11 mouse cellular contexts compared by ENCODE assay signal in genomic region chr10:120420971-120421629, GRCm38 (mm10). TPM values are rescaled to one million over a fixed set of nuclear protein-coding genes. Genes with fewer than 3 reads are reported as not detected.
DNase-seq lines count a peak whose midpoint lies in the region; ATAC-seq lines count a peak whose summit lies in the region.
"Had no signal": no experiment of that assay in that cellular context is flagged by ENCODE, and none has a peak within 500 bp of the region (broad histone marks: within the 10 kb centered on the region; RNA-seq: fewer than 3 reads in every experiment).

No protein-coding gene starts in this region.

- no peak overlapping the region for H3K4me3 ChIP-seq in forebrain, embryonic 12.5 days (replicated peaks)
- H3K4me3 ChIP-seq in forebrain, embryonic 11.5 days (ENCODE audit: low read depth, low read length): no peak overlapping the region
- H3K4me3 ChIP-seq in embryonic facial prominence, embryonic 14.5 days (ENCODE audit: low read depth, low read length): no peak overlapping the region
- no peak overlapping the region for H3K4me3 ChIP-seq in limb, embryonic 15.5 days

- no peaks in the 10 kb centered on the region for H3K36me3 ChIP-seq in forebrain, embryonic 12.5 days (replicated peaks)
- H3K36me3 ChIP-seq in forebrain, embryonic 11.5 days (ENCODE audit: control insufficient read depth, insufficient read depth, low read length): no peaks in the 10 kb centered on the region; the same call in 1 of the 2 replicates
- H3K36me3 ChIP-seq in embryonic facial prominence, embryonic 14.5 days (ENCODE audit: control insufficient read depth, insufficient read depth, low read length): 0 out of 2 replicates have a peak, but pooled peaks cover 6% of the 10 kb centered on the region
- H3K36me3 ChIP-seq in limb, embryonic 15.5 days: no peaks in the 10 kb centered on the region

- 0 out of 2 replicates have a peak overlapping the region, but pooled peaks have one; percentile 9 for H3K27ac ChIP-seq in forebrain, embryonic 12.5 days
- no peak overlapping the region for H3K27ac ChIP-seq in forebrain, embryonic 11.5 days (ENCODE audit: low read depth, low read length)
- peak overlapping the region; percentile 48 for H3K27ac ChIP-seq in embryonic facial prominence, embryonic 14.5 days (replicated peaks; ENCODE audit: low read depth, low read length)
- H3K27ac ChIP-seq in limb, embryonic 15.5 days: peak overlapping the region; percentile 23; the same call in 1 of the 2 replicates

- no peaks in the 10 kb centered on the region for H3K27me3 ChIP-seq in forebrain, embryonic 12.5 days
- no peaks in the 10 kb centered on the region for H3K27me3 ChIP-seq in forebrain, embryonic 11.5 days (ENCODE audit: control insufficient read depth, insufficient read depth, low read length)
- H3K27me3 ChIP-seq in embryonic facial prominence, embryonic 14.5 days (replicated peaks; ENCODE audit: control insufficient read depth, insufficient read depth, low read length): no peaks in the 10 kb centered on the region
- no peaks in the 10 kb centered on the region for H3K27me3 ChIP-seq in limb, embryonic 15.5 days

- no peak overlapping the region for H3K4me2 ChIP-seq in forebrain, embryonic 12.5 days
- H3K4me2 ChIP-seq in forebrain, embryonic 11.5 days (ENCODE audit: low read depth, low read length, severe bottlenecking): no peak overlapping the region
- H3K4me2 ChIP-seq in embryonic facial prominence, embryonic 14.5 days (ENCODE audit: low read depth, low read length): no peak overlapping the region
- H3K4me2 ChIP-seq in limb, embryonic 15.5 days: no peak overlapping the region

- peaks cover 78% of the 10 kb centered on the region for H3K4me1 ChIP-seq in forebrain, embryonic 12.5 days
- H3K4me1 ChIP-seq in forebrain, embryonic 11.5 days (replicated peaks; ENCODE audit: control insufficient read depth, insufficient read depth, low read length): peaks cover 42% of the 10 kb centered on the region
- H3K4me1 ChIP-seq in embryonic facial prominence, embryonic 14.5 days (ENCODE audit: control insufficient read depth, insufficient read depth, low read length): peaks cover 58% of the 10 kb centered on the region
- peaks cover 66% of the 10 kb centered on the region for H3K4me1 ChIP-seq in limb, embryonic 15.5 days

- no peak overlapping the region for H3K9ac ChIP-seq in forebrain, embryonic 12.5 days
- H3K9ac ChIP-seq in forebrain, embryonic 11.5 days (ENCODE audit: low read length): no peak overlapping the region
- H3K9ac ChIP-seq in embryonic facial prominence, embryonic 14.5 days (ENCODE audit: low read depth, low read length): no peak overlapping the region
- H3K9ac ChIP-seq in limb, embryonic 15.5 days: no peak overlapping the region

- ATAC-seq in forebrain, embryonic 12.5 days (ENCODE audit: low FRiP score): no peak
- no peak for ATAC-seq in forebrain, embryonic 11.5 days (replicated peaks; ENCODE audit: low FRiP score)
- ATAC-seq in embryonic facial prominence, embryonic 14.5 days (ENCODE audit: low read depth): no peak
- no peak for ATAC-seq in limb, embryonic 15.5 days (ENCODE audit: insufficient number of reproducible peaks, low FRiP score, low TSS enrichment, low read depth)
- ATAC-seq: inflammation-experienced regulatory T-cells, adult 6 months had no signal

- no peak for DNase-seq in forebrain, embryonic 11.5 days (ENCODE audit: low spot score)
- DNase-seq in kidney, postnatal 14 days: peak; percentile 29
- DNase-seq in kidney, adult 8-10 months: no peak
- DNase-seq in embryonic facial prominence, embryonic 14.5 days (ENCODE audit: low spot score): peak; percentile 39
- no peak for DNase-seq in gastrocnemius, adult 8-10 months (ENCODE audit: low spot score in 2 of 2)
- DNase-seq in cerebellum, postnatal 14 days: no peak
- DNase-seq: liver; thymus, adult 2 months had no signal

- 80% methylated on average over 15 of the region's 15 CpGs for WGBS in forebrain, embryonic 12.5 days
- WGBS in forebrain, embryonic 11.5 days: 83% methylated on average over 15 of the region's 15 CpGs
- WGBS in embryonic facial prominence, embryonic 14.5 days: 52% methylated on average over 15 of the region's 15 CpGs
- 30% methylated on average over 15 of the region's 15 CpGs for WGBS in limb, embryonic 15.5 days

- H3K9me3 ChIP-seq in forebrain, embryonic 12.5 days: no peaks in the 10 kb centered on the region
- no peaks in the 10 kb centered on the region for H3K9me3 ChIP-seq in forebrain, embryonic 11.5 days (ENCODE audit: control insufficient read depth, low read length)
- H3K9me3 ChIP-seq in embryonic facial prominence, embryonic 14.5 days (ENCODE audit: control insufficient read depth, low read length): no peaks in the 10 kb centered on the region
- H3K9me3 ChIP-seq in limb, embryonic 15.5 days: no peaks in the 10 kb centered on the region

RNA-seq across cellular contexts. Expression of gene Hmga2, which starts 55.2 kb away (rescaled TPM):
- 48.7 and 48.9 TPM in 2 replicates for polyA plus RNA-seq in forebrain, embryonic 12.5 days (2016; fragmentation: Nextera tagmentation; extraction: Ambion mirVana)
- 84.3 and 91.9 TPM in 2 replicates for polyA plus RNA-seq in forebrain, embryonic 11.5 days (2014; fragmentation: Nextera tagmentation; extraction: Ambion mirVana)
- 11.1 and 18.0 TPM in 2 replicates for polyA plus RNA-seq in embryonic facial prominence, embryonic 14.5 days (2014; fragmentation: Nextera tagmentation; extraction: Ambion mirVana)
- 11.0 and 18.4 TPM in 2 replicates for polyA plus RNA-seq in limb, embryonic 15.5 days (2015; fragmentation: Nextera tagmentation; extraction: Ambion mirVana)
- total RNA-seq in gastrocnemius, adult 8-10 months (2022): under 1 TPM in 3 of 4 experiments, not detected in 1; 0.07 to 0.17 (median 0.08) TPM

Comparison
In these comparisons a context has a peak if more than half of its experiments do, and no peak if none do; other contexts are left out.
1. DNase-seq: peak in kidney, postnatal 14 days (single experiment) and embryonic facial prominence, embryonic 14.5 days (single experiment); none in forebrain, embryonic 11.5 days (single experiment), kidney, adult 8-10 months (0 of 2), gastrocnemius, adult 8-10 months (0 of 2) and cerebellum, postnatal 14 days (0 of 2).